Mouse (Mus musculus) heart, adult 2 months (tissue): ENCODE measurements around the gene U2af2.

Source experiments
- CTCF ChIP-seq: fragments of 200-600 bp; IDR thresholded peaks from 2 replicates; pipeline ENCODE4 v1.8.1; 2022; ENCODE audit warnings: antibody characterized with exemption, mild to moderate bottlenecking, moderate library complexity
- POLR2A ChIP-seq: fragments of 200-500 bp; IDR thresholded peaks from 2 replicates; pipeline ENCODE4 v1.6.1; 2011; ENCODE audit warnings: mild to moderate bottlenecking, low read depth, low read length, control low read depth; ENCODE audit not compliant: insufficient read depth

GRCm38 (mm10) chr7:5098769-5099168 lies 36.8 kb downstream of the U2af2 start:
- no peak for TF ChIP-seq CTCF
- no peak for TF ChIP-seq POLR2A
